Mouse (Mus musculus) stomach, embryonic 14.5 days (tissue): Measurements from ENCODE around the gene Fhl3. TPM values are rescaled to one million over a fixed set of nuclear protein-coding genes. Genes with fewer than 3 reads are reported as not detected.

Source experiments
- ATAC-seq: fragments of 200-750 bp; cut with Nextera tagmentation; 2 replicates; pipeline ENCODE4 v1.8.0; 2017; ENCODE audit warnings: low read depth, moderate TSS enrichment; ENCODE audit not compliant: insufficient number of reproducible peaks, insufficient read depth, low FRiP score
- H3K27ac ChIP-seq: fragments of 300-500 bp; sonication (generic); 2 replicates; pipeline ENCODE4 v1.5.1; 2014; ENCODE audit warnings: mild to moderate bottlenecking, low read length, moderate library complexity, mixed read lengths
- H3K27me3 ChIP-seq: fragments of 300-500 bp; sonication (generic); 2 replicates; pipeline ENCODE4 v1.6.1; 2014; ENCODE audit warnings: low read length, control low read depth, mixed read lengths; ENCODE audit not compliant: control insufficient read depth, insufficient read depth
- H3K36me3 ChIP-seq: fragments of 300-500 bp; sonication (generic); 2 replicates; pipeline ENCODE4 v1.6.1; 2014; ENCODE audit warnings: mild to moderate bottlenecking, control low read depth, low read length, moderate library complexity, mixed read lengths; ENCODE audit not compliant: control insufficient read depth, insufficient read depth
- H3K4me1 ChIP-seq: fragments of 300-500 bp; sonication (generic); 2 replicates; pipeline ENCODE4 v1.6.1; 2014; ENCODE audit warnings: low read length, control low read depth, mixed read lengths; ENCODE audit not compliant: control insufficient read depth, insufficient read depth
- H3K4me2 ChIP-seq: fragments of 300-500 bp; sonication (generic); replicated peaks from 2 replicates; pipeline ENCODE4 v1.6.1; 2014; ENCODE audit warnings: low read depth, low read length, control low read depth
- H3K4me3 ChIP-seq: fragments of 300-500 bp; sonication (generic); 2 replicates; pipeline ENCODE4 v1.5.1; 2014; ENCODE audit warnings: low read depth, low read length, control low read depth
- H3K9ac ChIP-seq: fragments of 300-500 bp; sonication (generic); replicated peaks from 2 replicates; pipeline ENCODE4 v1.6.1; 2014; ENCODE audit warnings: low read depth, mild to moderate bottlenecking, control low read depth, low read length, moderate library complexity, mixed read lengths
- H3K9me3 ChIP-seq: fragments of 300-500 bp; sonication (generic); 2 replicates; pipeline ENCODE4 v1.6.1; 2016; ENCODE audit warnings: low read depth, low read length, control low read depth; ENCODE audit not compliant: control insufficient read depth
- WGBS: fragments of 180-500 bp; shearing (Covaris S2); extraction: QIAGEN DNeasy Blood & Tissue Kit; methylation state at CpG from one replicate; pipeline ENCODE4 v1.1.7; 2014; 5-methylcytosine and 5-hydroxymethylcytosine counted together
- polyA plus RNA-seq: library from polyadenylated mRNA; unstranded; fragments of >200 nt; fragmentation: Nextera tagmentation; extraction: Ambion mirVana; gene quantifications from 2 replicates; pipeline ENCODE4 v1.2.1, GENCODE M21; 2014

Fhl3 gene
- 19.5 and 20.4 TPM in 2 replicates for polyA plus RNA-seq

- H3K4me2 ChIP-seq = peak within 1 kb of the TSS; percentile 74
- 3% methylated on average over 47 of the region's 59 CpGs for WGBS
- H3K27ac ChIP-seq = peak within 1 kb of the TSS; percentile 94
- peak within 1 kb of the TSS; percentile 85 for H3K9ac ChIP-seq
- H3K9me3 ChIP-seq = no peaks in the 10 kb centered on the region
- peak; percentile 73 for ATAC-seq
- H3K36me3 ChIP-seq = no peaks in the 10 kb centered on the region; the same call in 1 of the 2 replicates
- H3K4me1 ChIP-seq = peaks cover 36% of the 10 kb centered on the region
- peak within 1 kb of the TSS; percentile 84 for H3K4me3 ChIP-seq
- no peaks in the 10 kb centered on the region for H3K27me3 ChIP-seq
Measured at GRCm38 (mm10) chr4:124700248-124700971, at the start of gene Fhl3. Gene Fhl3 (plus strand): TSS chr4:124700701.

DNA sequence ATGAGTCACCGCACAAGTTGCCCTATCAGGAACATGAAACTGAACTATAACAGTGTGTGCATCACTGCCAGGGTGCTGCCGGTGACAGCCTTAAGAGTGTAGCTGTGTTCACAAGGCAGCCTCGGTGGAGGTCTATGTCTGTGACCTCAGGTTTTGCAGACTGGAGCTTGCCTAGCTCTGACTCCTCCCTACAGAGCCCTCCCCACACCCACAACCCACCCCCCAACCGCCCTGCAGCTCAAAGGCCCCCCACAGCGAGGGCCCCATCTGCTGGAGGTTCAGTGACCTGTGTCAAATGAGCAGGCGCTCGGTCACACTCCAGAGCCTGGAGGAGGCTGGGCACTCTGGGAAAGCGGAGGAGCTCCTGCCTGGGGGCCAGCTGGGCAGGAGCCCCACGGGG is 47.6 kb upstream of the Fhl3 start:
- ATAC-seq = no peak
- Histone ChIP-seq H3K27ac (no peak overlapping the region), H3K36me3 (no peaks in the 10 kb centered on the region), H3K4me2 (no peak overlapping the region), H3K27me3 (peaks cover 28% of the 10 kb centered on the region), H3K4me1 (peaks cover 9% of the 10 kb centered on the region; the same call in 1 of the 2 replicates), H3K9me3 (no peaks in the 10 kb centered on the region), H3K4me3 (no peak overlapping the region), H3K9ac (no peak overlapping the region)
- WGBS = 8% methylated on average over 9 of the region's 9 CpGs

- ATAC-seq = no peak
- Histone ChIP-seq H3K27ac (no peak within 1 kb of the TSS), H3K4me1 (peaks cover 13% of the 10 kb centered on the region; the same call in 1 of the 2 replicates), H3K9me3 (no peaks in the 10 kb centered on the region), H3K4me3 (peak within 1 kb of the TSS; percentile 62), H3K4me2 (peak within 1 kb of the TSS; percentile 93), H3K27me3 (peaks cover 54% of the 10 kb centered on the region), H3K9ac (no peak within 1 kb of the TSS; the same call in 1 of the 2 replicates), H3K36me3 (no peaks in the 10 kb centered on the region)
- WGBS = 1% methylated on average over 15 of the region's 15 CpGs
Measured at GRCm38 (mm10) chr4:124656518-124656853, 44.0 kb upstream of the Fhl3 start, which contains the start of gene Pou3f1. Gene Pou3f1 (plus strand): TSS chr4:124656807.

DNA sequence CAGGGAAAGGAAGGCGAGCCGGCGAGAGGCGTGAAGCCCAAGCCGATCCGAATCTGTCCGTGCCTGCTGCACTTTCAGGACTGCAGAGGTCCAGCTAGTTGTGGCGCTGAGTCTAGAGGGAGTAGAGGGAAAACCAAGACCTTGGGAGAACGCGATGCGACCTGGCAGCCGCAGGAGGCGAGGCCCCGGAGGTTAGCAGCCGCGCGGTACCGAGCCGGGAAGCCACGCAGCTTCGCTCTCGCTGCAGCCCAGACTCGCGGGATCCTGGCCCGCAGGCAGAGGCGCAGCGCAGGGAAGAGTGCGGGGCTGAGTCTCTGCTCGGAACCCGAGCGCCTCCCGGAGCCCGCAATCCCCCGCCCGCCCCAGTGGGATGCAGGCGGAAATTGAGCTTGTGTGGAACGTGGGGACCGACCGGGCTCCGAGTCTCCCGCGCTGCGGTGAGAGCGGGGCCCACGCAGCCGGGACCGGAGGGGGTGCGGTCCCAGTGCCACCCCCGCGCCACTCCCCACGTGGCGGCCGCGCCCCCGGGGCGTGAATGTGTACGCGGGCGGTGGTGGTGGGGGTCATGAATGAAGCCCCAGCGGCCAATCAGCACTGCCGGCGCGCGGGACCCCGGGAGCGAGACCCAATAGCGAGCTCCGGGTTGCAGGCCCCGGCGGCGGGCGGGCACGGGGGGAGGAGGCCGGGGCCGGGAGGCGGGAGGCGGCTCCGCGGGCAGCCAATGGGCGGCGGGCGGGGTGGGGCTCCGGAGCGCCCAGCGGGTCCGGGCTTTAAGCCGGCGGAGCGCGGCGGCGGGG is 43.4 kb upstream of the Fhl3 start:
- Histone ChIP-seq H3K9ac (no peak overlapping the region; the same call in 1 of the 2 replicates), H3K9me3 (no peaks in the 10 kb centered on the region), H3K4me3 (peak overlapping the region; percentile 62), H3K4me2 (peak overlapping the region; percentile 93), H3K27ac (no peak overlapping the region), H3K36me3 (no peaks in the 10 kb centered on the region), H3K4me1 (peaks cover 13% of the 10 kb centered on the region; the same call in 1 of the 2 replicates), H3K27me3 (peaks cover 57% of the 10 kb centered on the region)
- ATAC-seq = peak; percentile 91
- under 1% methylated on average over 79 of the region's 92 CpGs for WGBS

DNA sequence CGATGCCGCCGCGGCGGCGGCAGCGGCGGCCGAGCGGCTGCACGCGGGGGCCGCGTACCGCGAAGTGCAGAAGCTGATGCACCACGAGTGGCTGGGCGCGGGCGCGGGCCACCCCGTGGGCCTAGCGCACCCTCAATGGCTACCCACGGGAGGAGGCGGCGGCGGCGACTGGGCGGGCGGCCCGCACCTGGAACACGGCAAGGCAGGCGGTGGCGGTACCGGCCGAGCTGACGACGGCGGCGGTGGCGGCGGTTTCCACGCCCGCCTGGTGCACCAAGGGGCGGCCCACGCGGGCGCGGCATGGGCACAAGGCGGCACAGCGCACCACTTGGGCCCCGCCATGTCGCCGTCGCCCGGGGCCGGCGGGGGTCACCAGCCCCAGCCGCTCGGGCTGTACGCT is 42.7 kb upstream of the Fhl3 start:
- Histone ChIP-seq H3K36me3 (no peaks in the 10 kb centered on the region), H3K27ac (no peak overlapping the region), H3K9me3 (no peaks in the 10 kb centered on the region), H3K4me2 (peak overlapping the region; percentile 93), H3K9ac (no peak overlapping the region; the same call in 1 of the 2 replicates), H3K4me1 (peaks cover 13% of the 10 kb centered on the region; the same call in 1 of the 2 replicates), H3K27me3 (peaks cover 60% of the 10 kb centered on the region), H3K4me3 (peak overlapping the region; percentile 62)
- ATAC-seq = peak; percentile 24; the same call in 1 of the 2 replicates
- WGBS = 0% methylated on average over 46 of the region's 61 CpGs

GRCm38 (mm10) chr4:124658412-124658851 is 42.1 kb upstream of the Fhl3 start:
- Histone ChIP-seq H3K27ac (no peak overlapping the region), H3K9ac (no peak overlapping the region), H3K27me3 (peaks cover 60% of the 10 kb centered on the region), H3K4me3 (peak overlapping the region; percentile 62), H3K4me2 (peak overlapping the region; percentile 93; the same call in 1 of the 2 replicates), H3K4me1 (peaks cover 13% of the 10 kb centered on the region; the same call in 1 of the 2 replicates), H3K36me3 (no peaks in the 10 kb centered on the region), H3K9me3 (no peaks in the 10 kb centered on the region)
- ATAC-seq = no peak
- WGBS = 2% methylated on average over 39 of the region's 39 CpGs

- Histone ChIP-seq H3K9ac (no peak overlapping the region), H3K27me3 (peaks cover 59% of the 10 kb centered on the region), H3K4me2 (peak overlapping the region; percentile 10; the same call in 1 of the 2 replicates), H3K27ac (no peak overlapping the region), H3K4me1 (peaks cover 13% of the 10 kb centered on the region; the same call in 1 of the 2 replicates), H3K4me3 (0 out of 2 replicates have a peak overlapping the region, but pooled peaks have one; percentile 9), H3K36me3 (no peaks in the 10 kb centered on the region), H3K9me3 (no peaks in the 10 kb centered on the region)
- WGBS = 2% methylated on average over 68 of the region's 68 CpGs
- ATAC-seq = no peak
Measured at GRCm38 (mm10) chr4:124659251-124660217, 41.0 kb upstream of the Fhl3 start.
